Mouse (Mus musculus) left cerebral cortex, postnatal 36 days (tissue): ENCODE data around the gene Grik1. TPM values are rescaled to one million over a fixed set of nuclear protein-coding genes. Genes with fewer than 3 reads are reported as not detected.

Experiments used
- DNase-seq, 2 experiments: peaks; one replicate each; pipeline ENCODE4 v3.0.0; 2021 to 2022; ENCODE audit warnings: low spot score in 2 of 2, mixed read lengths in 1 of 2
- intact Hi-C: fragments of 180-260 bp; cut with DNase I; formaldehyde crosslinking; loops from one replicate; pipeline ENCODE4 v1.15.1; 2025
- total RNA-seq, 2 experiments: library from RNA; stranded (reverse); gene quantifications; 2 replicates each; pipeline ENCODE4 v1.2.3; 2021

Gene Grik1
- total RNA-seq, 2 experiments from 2014 or later, result 16.7 to 21.0 TPM

- DNase-seq, result no peak
- intact Hi-C loops, result no loop called here
Observed at GRCm38 (mm10) chr16:87915156-87915555, 374.9 kb downstream of the Grik1 start.

GRCm38 (mm10) chr16:87913781-87914180 is 376.3 kb downstream of the Grik1 start:
- intact Hi-C loops, result no loop called here
- no peak for DNase-seq

GRCm38 (mm10) chr16:87911201-87911600 is 378.9 kb downstream of the Grik1 start:
- intact Hi-C loops, result no loop called here
- DNase-seq, result no peak

GRCm38 (mm10) chr16:87902049-87902448 is 388.0 kb downstream of the Grik1 start:
- DNase-seq, result no peak
- intact Hi-C loops, result no loop called here

- no peak for DNase-seq
- intact Hi-C loops, result no loop called here
Observed at GRCm38 (mm10) chr16:87901189-87901588, 388.9 kb downstream of the Grik1 start.

GRCm38 (mm10) chr16:87875927-87876326 is 414.1 kb downstream of the Grik1 start:
- intact Hi-C loops, result no loop called here
- no peak for DNase-seq

- intact Hi-C loops, result no loop called here
Observed at GRCm38 (mm10) chr16:87864526-87864925, 425.5 kb downstream of the Grik1 start.

GRCm38 (mm10) chr16:87861722-87862121 is 428.3 kb downstream of the Grik1 start:
- intact Hi-C loops, result no loop called here
- no peak for DNase-seq

More at GRCm38 (mm10) chr16:87864526-87864925, 425.5 kb downstream of the Grik1 start:
- peak; percentile 8 to 11 for DNase-seq

- intact Hi-C loops, result no loop called here
- DNase-seq, result no peak
Observed at GRCm38 (mm10) chr16:87853451-87854085, 436.5 kb downstream of the Grik1 start.

- DNase-seq, result no peak
- intact Hi-C loops, result no loop called here
Observed at GRCm38 (mm10) chr16:87851550-87851949, 438.5 kb downstream of the Grik1 start.

GRCm38 (mm10) chr16:87848799-87849198 is 441.3 kb downstream of the Grik1 start:
- intact Hi-C loops, result no loop called here
- DNase-seq, result no peak

Other genes with a start within 250 kb of the Grik1 start
- not detected for gene Cldn17, start 216.7 kb upstream of the Grik1 start, total RNA-seq